Mouse (Mus musculus): ENCODE data around the gene Styx.
"Not testable (repeated sequence)": the region's sequence is repeated elsewhere in the genome, so short reads cannot be mapped to it uniquely, and the experiment has no call there.

Styx gene

DNA sequence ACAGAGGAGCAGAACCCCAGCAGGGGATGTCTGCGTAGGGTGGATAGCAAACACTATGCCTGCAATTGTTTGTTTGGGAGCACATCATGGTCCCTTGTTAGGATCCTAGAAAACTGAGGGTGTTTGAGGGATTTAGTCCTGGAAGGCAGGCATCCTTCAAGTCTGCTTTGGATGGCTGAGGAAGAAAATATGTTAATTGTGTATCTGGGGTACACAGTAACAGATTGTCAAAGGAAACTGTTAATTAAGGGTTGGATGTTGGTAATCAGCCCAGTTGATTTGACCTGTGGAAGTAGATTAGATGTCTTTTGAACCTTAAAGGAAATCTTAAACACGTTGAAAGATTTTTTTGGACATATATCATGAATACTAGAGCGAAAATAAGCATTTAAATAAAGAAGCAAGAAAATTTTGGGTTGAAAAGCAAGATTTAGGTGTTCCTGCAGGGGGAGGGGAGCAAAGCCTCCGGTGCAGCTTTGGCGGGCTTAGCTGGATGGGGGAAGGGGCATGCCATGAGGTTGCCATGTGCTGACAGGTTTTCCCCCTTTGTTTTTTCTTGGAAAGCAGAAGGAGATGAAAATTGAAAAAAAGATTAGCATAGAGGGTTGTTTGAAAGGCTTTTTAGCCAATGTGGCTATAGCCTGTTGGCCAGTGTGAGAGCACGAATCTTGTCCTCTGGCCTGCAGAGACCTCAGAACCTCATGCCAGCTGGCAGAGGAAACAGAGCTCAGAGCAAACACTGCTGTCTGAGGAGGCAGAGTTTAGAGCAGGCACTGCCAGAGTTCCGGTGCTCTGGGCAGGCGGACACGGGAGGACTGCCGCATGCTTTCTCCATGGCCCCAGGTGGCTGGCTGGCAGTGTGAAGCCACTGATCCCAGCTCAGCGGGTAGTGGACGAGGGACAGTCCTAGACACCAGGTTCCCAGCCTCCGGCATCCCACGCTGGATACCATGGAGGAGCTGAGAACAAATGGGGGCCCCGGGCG, 13.6 kb downstream of the Styx start:
- DNase-seq: peak; percentile 55

DNA sequence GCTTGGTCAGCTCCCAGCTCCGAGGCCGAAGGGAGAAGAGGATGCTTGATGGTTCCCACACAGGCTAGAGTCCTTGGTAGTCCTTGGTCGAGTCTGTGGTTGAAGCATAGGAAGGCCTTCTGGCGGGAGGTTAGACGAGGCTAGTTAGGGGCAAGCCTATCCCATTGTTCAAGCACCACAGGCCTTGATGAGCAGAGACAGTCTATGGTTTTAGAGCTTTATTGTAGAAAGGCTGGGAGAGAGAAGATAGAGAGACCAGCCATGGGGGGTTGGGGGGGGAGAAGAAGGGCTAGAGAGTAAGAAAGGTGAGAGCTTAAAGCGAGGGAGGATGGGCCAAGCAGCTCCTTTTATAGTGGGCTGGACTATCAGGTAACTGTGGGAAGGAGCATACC, 14.3 kb downstream of the Styx start:
- no peak for DNase-seq

DNA sequence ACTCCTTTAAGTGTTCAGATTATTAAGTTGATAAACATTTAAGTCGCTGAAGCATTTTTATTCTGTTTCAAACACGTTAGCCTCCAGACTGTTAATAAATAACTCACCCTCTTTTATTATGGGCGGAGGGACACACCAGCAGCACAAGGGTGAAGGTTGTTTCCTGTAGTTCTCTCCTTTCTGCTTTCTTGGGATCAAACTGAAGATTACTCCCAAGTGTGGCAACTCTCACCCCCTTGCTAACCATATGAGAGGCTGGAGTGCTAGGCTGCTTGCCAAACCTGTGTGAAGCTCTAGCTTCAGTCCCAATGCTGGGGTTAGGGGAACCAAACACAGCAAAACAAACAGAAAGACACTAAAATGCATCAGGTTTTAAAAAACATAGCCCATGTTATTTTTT, 27.9 kb downstream of the Styx start:
- DNase-seq: no peak

DNA sequence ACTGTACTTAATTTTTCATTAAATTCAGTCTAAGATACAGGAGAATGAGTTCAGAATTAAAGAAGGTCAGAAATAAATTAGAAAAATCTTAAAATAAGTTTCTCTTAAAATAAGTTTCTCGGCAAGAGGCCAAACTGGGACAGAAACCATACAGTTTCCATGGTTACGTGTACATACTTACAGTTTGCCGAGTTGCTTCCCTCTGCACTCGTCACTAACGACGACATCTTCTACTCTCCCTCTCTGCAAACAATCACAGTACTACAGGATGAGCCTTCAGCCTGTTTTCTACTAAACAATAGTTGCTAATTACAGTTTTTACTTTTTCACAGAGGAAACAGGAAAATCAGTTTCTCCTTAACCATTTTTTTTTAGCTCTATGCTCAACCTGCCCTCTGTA, 29.9 kb downstream of the Styx start:
- DNase-seq: no peak

DNA sequence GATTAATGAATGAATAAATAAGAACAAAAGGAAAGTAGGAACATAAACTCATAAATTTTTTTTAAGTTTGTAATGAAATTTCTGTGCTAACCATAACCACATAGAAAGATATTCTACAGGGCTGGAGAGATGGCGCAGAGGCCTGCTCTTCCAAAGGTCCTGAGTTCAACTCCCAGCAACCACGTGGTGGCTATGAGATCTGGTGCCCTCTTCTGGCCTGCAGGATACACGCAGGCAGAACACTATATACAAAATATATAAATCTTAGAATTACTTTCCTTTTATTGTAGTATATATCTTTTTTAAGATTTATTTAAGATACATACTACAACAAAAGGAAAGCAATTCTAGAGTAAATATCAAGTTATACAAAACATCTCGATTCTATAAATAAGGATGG, 32.0 kb downstream of the Styx start:
- DNase-seq: no peak

DNA sequence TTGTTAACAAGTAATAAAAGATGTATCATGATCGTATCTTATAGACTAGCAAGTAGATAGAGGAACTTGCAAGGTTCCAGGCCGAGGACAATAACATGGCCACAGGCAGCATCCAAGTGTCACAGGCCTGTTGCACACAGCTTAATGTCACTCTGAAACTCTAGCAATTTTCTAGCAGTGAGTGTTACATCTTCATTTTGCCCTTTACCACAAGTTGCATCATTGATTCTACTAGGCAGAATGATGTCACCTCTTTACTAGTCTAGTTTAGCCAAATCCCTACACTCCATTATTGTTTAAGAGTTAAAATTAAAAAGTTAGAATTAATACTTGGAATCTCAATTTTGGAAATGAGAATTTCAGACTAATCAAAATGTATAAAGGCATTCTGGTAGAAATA, 34.7 kb downstream of the Styx start:
- no peak for DNase-seq

DNA sequence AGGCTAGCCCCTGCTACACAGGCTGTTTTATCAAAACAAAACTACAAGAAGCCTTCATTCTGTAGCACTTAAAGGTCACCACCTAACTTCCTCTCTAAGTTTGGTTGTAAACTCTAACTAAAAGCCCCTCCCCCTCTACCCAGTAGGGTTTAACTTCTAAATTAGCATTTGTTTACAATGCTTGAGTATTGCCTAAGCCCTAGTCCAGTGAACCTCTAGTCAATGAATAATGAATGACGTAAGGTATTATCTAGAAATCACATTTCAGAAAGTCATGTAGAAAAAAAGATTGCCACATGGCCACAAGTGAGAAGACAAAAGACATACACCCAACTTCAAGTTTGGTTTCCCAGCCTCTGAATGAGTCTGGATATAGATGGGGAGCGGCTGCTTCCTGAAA, 36.6 kb downstream of the Styx start:
- DNase-seq: no peak

DNA sequence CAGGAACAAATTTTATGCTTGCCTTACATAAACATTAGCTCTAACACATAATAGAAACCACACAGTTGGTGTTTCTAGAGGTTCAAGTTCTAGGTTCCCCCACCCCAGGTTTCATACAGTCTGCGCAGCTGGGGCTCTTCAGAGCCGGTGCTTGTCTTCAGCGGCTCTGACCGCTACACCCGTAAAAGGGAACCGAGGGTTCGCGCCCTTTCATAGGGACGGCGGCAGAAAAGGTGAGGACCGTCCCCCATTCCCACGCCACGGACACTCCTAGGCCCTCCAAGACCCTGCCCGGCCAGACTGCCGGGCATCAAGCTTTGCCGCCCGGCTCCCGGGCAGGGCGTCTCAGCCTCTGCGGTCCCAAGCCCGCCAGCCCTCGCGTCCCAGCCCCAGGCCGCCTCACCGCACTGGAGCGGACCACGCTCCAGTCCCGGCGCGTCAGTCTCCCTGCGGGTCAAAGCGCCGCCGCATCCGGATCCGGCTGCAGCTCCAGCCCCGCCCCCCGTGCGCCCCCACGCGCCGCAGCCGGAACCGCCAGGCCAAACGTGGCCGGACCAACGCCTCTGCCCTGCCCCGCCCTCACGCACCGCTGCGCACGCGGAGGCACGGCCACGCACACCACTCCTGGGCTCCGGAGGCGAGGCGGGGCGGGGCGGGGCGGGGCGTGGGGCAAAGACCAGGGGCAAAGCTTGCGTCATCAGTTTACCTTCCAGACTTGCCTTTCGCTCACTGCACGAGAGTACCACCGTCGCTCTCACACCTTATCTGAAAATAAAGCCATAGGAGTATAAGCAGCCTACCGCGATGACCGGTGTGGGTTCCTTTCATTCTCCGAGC, 37.7 kb downstream of the Styx start:
- peak; percentile 95 for DNase-seq

DNA sequence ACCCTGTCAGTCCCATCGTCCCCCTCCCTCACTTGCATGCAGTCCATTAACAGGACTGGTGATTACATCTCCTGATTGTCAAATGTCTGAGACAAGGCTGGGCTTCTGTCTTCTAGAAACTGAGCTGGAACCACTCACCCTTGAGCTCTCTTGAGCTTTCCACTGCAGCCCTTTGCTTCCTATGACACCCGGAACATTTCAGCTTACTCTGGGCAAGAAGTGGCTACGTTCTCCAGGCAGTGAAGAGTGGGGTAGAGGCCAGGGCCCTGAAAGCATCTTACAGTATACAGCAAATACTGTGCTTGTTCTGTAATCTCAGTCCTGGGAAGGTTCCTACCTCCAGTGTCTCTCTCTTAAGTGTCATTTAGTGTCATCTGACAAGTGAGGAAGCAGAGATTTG, 38.3 kb downstream of the Styx start:
- DNase-seq: no peak

DNA sequence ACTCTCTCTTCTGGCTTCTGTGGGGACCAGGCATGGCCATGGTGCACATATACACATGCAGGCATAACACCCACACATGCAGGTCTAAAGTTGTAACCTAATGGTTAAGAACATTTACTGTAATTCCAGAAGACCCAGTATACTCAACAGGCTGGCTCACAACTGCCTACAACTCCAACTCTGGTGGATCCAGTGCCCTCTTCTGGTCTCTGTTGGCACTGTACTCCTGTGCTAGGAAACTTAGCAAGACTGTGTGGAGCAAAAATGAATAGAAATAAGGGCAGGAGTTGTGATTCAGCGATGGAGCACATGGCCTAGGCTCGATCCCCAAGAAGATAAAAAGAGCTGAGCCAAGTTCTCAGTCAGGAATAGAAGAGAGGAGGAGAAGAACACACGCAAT, 48.9 kb downstream of the Styx start:
- peak; percentile 24 for DNase-seq

DNA sequence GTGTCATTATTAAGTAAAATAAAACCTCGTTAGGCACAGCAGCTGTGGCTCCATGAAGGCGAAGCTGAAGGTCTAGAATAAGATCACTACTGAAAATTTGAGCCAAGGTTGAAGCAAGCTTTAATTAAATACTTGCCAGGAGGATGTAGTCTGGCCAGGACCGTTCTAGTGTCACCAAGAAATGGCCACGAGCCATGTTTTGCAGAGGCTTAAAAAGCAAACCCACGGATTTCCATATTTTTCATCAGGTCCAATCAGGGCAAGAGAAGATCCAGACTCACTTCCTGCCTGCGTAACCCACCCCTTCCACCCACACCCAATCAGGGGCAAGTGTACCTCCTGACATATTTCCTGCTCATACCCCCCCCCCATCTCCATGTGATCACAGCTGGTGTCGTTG, 52.8 kb downstream of the Styx start:
- DNase-seq: no peak

DNA sequence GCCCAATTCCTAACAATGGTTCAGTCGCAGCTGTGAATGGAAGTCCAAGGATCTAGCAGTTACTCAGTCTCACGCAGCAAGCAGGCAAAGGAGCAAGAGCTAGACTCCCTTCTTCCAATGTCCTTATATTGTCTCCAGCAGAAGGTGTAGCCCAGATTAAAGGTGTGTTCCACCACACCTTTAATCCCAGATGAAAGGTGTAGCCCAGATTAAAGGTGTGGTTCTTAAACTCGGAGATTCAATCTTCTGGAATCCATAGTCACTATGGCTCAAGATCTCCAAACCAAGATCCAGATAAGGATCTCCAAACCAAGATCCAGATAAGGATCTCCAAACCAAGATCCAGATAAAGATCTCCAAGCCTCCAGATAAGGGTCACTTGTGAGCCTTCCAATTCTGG, 53.9 kb downstream of the Styx start, which contains the start of gene Gnpnat1:
TSS of gene Gnpnat1 (minus strand) at position 101 of the 400 bp plus-strand sequence.
- DNase-seq: not testable (repeated sequence)

DNA sequence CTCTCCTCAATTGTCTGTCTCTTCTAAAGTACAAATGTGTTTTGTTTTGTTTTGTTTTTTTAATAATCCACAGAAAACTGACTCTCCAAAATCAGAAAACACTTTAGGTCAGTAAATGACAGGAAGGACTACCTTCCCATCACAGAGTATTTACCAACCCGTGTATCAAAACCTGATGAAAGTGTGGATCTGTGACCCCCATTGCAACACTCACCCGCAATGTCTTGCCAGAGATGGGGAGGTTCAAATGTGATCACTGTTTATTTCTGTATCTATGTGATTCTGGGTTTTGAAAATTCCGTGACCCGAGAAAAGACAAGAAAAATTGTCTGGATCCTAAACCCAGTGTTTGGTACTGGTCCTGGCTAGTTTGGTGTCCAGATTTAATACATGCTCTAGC, 65.4 kb downstream of the Styx start:
- no peak for DNase-seq

DNA sequence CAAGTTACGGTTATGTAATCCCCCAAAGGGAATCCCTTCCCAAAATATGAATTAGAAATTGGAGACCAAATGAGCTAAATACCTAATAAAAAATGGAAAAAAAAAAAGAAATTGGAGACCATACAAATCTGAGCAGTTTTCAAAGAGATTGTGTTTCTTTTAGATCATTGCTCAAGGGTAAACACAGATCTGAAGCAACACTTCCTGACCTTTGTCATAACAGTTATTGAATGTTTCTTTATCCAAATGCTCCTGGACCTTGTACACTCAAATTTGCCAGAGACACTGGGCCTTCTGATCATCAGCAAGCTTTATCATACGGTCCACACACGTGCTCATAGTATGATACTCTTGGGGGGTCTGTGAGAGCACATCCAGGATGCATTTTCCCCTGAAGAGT, 67.7 kb downstream of the Styx start:
- DNase-seq: no peak

DNA sequence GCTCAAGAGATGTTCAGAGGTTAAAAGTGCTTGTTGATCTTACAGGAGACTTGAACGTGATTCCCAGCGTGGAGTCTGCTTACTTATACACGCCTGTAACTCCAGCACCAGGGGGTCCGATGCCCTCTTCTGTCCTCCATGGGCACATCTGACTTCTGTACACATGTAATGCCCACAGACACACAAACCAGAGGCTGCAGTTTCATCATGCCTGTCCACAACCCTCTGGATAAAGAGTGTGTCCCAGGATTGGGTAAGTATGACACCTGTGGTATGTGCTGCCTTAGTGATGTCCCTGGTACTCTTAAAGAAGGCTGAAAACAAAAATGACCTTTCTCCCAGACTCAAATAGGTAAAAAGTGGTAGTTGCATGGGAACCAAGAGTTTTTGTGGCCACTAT, 68.4 kb downstream of the Styx start:
- DNase-seq: no peak

DNA sequence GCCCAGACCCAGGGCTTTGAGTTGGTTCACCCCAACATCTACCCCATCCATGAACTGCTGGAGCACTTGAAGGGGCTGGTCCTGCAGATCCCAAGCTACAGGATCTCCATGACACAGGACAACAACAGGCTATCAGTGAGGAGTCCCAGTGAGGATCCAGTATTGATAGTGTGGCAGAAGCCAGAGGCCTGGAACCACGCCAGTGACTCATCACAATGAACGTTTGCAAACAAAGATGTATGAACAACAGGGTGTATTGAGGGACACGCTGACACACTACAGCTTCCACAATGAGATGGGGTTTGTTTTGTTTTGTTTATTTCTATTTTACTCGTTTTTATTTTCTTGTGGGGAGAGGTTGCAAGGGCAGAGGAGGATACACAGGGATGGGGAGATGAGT, 71.5 kb downstream of the Styx start:
- DNase-seq: no peak

DNA sequence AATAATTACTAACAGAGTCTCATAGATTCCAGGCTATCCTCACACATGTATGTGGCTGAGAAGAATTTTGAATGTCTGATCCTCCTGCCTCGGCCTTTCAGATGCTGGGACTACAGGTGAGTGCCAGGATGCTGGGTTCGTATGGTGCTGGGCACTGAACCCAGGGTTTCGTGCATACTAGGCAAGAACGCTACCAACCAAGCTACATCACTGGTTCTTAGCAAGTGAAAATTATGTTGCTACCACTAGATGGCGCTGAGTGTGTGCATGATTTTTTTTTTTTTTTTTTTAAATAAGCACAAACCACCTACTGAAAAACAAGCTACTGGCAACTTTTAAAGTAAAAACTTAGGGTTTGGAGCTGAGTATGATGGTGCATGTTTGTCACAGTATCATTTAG, 72.3 kb downstream of the Styx start:
- DNase-seq: peak; percentile 70

DNA sequence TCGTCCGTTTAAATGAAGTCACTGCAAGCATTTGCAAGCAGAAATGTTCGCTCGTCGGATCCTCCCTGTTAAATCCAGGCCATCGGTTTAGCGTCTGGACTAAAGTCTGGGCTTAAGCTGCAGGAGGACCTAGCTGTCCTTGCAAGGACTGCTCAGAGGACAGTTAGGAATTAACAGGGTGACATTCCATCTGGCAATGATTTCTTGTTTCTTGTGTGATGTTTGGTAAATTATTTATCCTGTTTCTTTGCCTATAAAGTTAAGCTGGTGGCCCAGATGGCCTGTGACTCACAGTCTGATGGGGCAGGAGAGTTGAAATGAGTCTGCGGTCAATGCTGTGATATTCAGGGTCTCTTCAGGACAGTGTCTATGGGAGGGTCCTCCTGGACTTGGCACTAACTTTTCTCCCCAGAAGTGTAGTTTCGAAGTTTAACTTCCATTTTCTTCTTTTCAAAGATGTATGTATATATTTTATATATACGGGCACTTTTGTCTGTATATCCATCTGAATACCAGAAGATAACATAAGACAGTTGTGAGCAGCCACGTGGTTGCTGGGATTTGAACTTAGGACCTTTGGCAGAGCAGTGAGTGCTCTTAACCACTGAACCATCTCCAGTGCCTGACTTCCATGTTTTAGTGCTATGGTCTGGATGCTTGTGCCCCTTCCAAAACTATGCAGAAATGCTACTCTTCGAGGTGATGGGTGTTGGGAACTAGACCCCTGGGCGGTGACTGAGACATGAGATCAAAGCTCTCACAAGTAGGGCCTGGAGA, 79.4 kb downstream of the Styx start:
- no peak for DNase-seq

DNA sequence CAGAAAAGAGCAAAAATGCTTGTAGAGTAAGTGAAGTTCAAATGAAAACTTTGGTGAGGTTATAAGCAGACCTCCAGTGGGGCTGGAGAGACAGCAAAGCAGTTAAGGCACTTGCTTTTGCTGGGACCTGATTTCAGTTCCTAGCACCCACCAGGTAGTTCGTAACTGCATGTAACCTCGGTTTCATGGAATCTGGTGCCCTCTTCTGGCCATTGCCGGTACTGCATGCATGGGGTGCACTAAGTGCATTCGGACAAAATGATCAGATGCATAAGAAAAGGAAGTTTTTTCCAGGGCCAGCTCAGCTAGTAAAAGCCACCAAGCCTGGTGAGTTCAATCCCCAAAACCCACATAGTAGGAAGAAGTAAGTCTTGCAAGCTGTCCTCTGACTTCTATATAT, 81.1 kb downstream of the Styx start:
- DNase-seq: no peak

DNA sequence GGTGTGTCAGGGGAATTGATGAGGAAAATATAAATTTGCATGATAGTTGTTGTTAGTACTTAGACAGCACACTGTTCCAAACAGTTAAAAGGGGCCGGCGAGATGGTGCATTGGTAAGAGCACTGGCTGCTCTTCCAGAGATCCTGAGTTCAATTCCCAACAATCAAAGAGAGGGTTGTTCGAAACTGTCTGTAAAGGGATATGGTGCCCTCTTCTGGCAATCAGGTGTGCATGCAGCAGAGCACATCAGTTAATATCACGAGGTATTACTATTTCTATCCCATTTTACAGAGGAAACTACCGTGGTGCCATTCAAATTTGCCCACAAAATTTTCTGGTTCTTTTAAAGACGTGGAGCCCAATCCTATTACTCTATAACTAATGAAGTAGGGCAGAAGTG, 83.3 kb downstream of the Styx start:
- no peak for DNase-seq

DNA sequence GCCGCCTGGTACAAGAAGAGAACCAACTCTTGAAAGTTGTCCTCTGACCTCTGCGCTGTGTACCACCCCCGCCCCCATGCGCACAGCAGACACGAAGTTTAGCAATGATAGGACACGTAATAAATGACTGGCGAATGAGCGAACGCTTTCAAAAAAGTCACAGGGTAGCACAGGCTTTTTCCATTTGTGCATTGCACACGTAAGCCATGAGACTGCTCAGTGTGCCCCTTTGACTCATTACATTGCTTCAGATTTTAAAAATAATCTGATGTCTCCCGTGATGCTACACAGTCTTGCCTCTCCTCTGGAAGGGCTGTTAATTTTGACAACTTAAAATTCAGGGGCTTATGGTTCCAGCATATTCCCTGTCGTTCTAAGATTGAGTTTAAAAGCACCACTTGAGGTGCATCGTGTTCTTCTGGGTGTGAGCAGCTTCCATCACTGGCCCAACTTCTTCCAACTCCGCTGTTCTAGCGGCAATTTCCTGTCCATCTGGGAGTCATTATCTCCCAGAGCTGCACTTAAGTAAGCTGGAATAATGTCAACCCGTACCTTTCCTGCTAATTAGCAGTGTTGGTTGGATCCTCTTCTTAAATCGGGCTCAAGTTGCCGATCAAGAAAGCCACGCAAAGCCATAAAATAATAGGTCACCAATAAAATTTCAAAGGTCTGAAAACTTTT, 87.5 kb downstream of the Styx start:
- DNase-seq: no peak

DNA sequence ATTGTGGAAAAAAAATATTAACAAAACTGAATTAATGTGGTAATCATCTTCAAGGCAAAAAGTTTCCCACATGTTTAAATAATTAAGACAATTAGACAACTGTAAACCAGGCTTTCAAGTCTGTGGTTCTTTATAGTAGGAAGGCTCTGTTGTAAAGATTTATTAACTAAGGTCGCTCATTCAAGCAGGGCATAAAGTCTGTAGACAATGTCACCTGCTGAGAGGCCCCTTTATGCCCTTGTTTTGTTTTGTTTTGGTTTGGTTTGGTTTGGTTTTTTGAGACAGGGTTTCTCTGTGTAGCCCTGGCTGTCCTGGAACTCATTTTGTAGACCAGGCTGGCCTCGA, 88.0 kb downstream of the Styx start:
- DNase-seq: no peak

DNA sequence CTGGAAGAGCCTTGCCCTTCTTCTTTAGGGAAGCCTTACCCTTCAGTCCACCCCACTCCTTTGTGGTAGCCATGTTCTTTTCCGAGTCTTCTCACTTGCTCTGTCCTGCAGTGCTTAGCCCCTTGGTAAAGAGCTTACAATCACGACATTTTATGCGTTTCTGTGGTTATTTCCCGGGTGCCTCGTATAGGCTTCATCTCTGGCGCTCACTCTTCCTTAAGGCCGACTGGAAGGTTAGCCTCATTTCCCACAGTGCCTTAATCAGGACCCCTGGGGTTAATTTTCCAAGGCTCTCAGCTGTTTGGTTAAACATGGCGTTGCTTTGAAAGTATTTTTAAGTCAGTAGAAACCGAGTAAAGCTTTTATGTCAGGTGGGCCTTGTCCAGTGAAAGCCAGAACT, 88.5 kb downstream of the Styx start:
- DNase-seq: no peak

Data from lung, postnatal 10 days (tissue).